Comparison of ENCODE assay signal across 8 mouse cellular contexts in the genomic region with DNA sequence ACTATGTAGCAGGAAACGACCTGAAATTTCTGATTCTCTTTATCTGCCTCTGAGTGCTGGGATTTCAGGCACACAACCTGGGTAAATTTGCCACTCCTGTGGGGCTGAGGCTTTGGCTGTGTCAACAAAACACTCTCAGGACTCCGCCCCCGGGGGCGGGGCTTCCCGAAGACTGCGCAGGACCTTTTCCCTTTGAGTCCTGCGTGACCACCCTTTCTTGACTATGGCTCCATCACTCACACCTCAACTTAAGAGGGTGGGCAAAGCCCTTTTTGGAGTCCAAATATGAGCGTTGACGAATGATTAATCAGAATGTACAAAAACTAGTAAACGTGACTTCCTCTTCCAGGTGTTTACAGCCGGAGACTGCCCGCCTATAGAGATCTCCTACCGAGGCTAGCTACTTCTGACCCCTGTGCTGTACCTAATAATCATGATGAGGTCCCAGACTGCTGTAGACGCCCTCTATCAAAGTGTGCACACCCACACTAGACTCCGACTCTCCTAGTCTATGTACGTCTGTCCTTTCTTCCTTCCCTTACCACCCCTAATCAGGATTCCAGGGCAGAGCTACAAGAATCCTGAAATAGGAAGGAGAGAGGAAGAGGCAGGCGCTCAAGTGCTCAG. TPM values are rescaled to one million over a fixed set of nuclear protein-coding genes. Genes with fewer than 3 reads are reported as not detected.
DNase-seq lines count a peak whose midpoint lies in the region; ATAC-seq lines count a peak whose summit lies in the region.

No protein-coding gene starts in this region.

- peaks cover 9% of the 10 kb centered on the region for H3K4me1 ChIP-seq in embryonic facial prominence, embryonic 13.5 days

- intact Hi-C loops in heart, postnatal 36 days (cut with DNase I), result no loop called here

- no peaks in the 10 kb centered on the region for H3K27me3 ChIP-seq in embryonic facial prominence, embryonic 13.5 days

- H3K4me3 ChIP-seq in embryonic facial prominence, embryonic 13.5 days, result peak overlapping the region; percentile 28

- H3K27ac ChIP-seq in embryonic facial prominence, embryonic 13.5 days, result no peak overlapping the region

- peaks cover 36% of the 10 kb centered on the region for H3K36me3 ChIP-seq in embryonic facial prominence, embryonic 13.5 days

- peak overlapping the region; percentile 51 for H3K9ac ChIP-seq in embryonic facial prominence, embryonic 13.5 days

- no peaks in the 10 kb centered on the region for H3K9me3 ChIP-seq in embryonic facial prominence, embryonic 13.5 days

- peak overlapping the region; percentile 56 for H3K4me2 ChIP-seq in embryonic facial prominence, embryonic 13.5 days

- DNase-seq in adrenal gland, adult 2 months, result peak; percentile 83
- peak; percentile 62 to 69 for DNase-seq in heart, postnatal 36 days
- peak; percentile 78 to 84 for DNase-seq in kidney, postnatal 4 days
- peak; percentile 75 for DNase-seq in lung, postnatal 14 days
- DNase-seq in right cerebral cortex, postnatal 25 days, result peak; percentile 46
- no peak for DNase-seq in adipocyte (ENCODE audit: low spot score)

- 14% methylated on average over 17 of the region's 17 CpGs for WGBS in embryonic facial prominence, embryonic 13.5 days

- peak; percentile 58 for ATAC-seq in CD4-positive, CD25-positive, alpha-beta regulatory T cell, adult 4 months
- no peak for ATAC-seq in embryonic facial prominence, embryonic 13.5 days (ENCODE audit: insufficient number of reproducible peaks, insufficient read depth, low FRiP score, low TSS enrichment, low read depth)

RNA-seq across cellular contexts. Expression of a gene that starts 10.2 kb away (rescaled TPM):
- polyA plus RNA-seq in CD4-positive, CD25-positive, alpha-beta regulatory T cell, adult 4 months (2017; shearing (Covaris generic)), result 10 to 100 TPM in 1 of 2 experiments, 1 to 10 TPM in 1; 7.5 to 42.9 TPM
- 100 to 1,000 TPM; 266 to 267 TPM for total RNA-seq in adrenal gland, adult 2 months (2021)
- 741 and 784 TPM in 2 replicates for polyA plus RNA-seq in adrenal gland, adult 2 months (2012; rRNA removed)
- 35.3 and 38.9 TPM in 2 replicates for polyA plus RNA-seq in embryonic facial prominence, embryonic 13.5 days (2015; fragmentation: Nextera tagmentation; extraction: Ambion mirVana)
- 100 to 1,000 TPM; 528 to 541 TPM for total RNA-seq in heart, postnatal 36 days (2021)

RNA-seq across cellular contexts. Expression of a gene that starts 25.6 kb away (rescaled TPM):
- 10 to 100 TPM; 13.4 to 29.5 TPM for polyA plus RNA-seq in CD4-positive, CD25-positive, alpha-beta regulatory T cell, adult 4 months (2017; shearing (Covaris generic))
- total RNA-seq in adrenal gland, adult 2 months (2021), result 10 to 100 TPM; 14.0 to 17.4 TPM
- 7.6 and 10.7 TPM in 2 replicates for polyA plus RNA-seq in adrenal gland, adult 2 months (2012; rRNA removed)
- polyA plus RNA-seq in embryonic facial prominence, embryonic 13.5 days (2015; fragmentation: Nextera tagmentation; extraction: Ambion mirVana), result 19.4 and 20.4 TPM in 2 replicates
- total RNA-seq in heart, postnatal 36 days (2021), result 10 to 100 TPM in 1 of 2 experiments, 1 to 10 TPM in 1; 9.9 to 10.7 TPM

Comparison
In these comparisons a context has a peak if more than half of its experiments do, and no peak if none do; other contexts are left out.
1. RNA of a gene that starts 10.2 kb away (polyA plus RNA-seq): 741 to 784 TPM in adrenal gland, adult 2 months; 7.5 to 42.9 TPM in CD4-positive, CD25-positive, alpha-beta regulatory T cell, adult 4 months and 35.3 to 38.9 TPM in embryonic facial prominence, embryonic 13.5 days; every median in the first group is over 10 times any median in the second.